Mouse (Mus musculus): ENCODE measurements around the gene Dolk. TPM values are rescaled to one million over a fixed set of nuclear protein-coding genes. Genes with fewer than 3 reads are reported as not detected.
A peak's percentile ranks its signal among the peaks of the same experiment; 100 is the strongest.

Dolk gene
- polyA plus RNA-seq, 1 experiment from 2014 or later: 26.6 TPM

DNA sequence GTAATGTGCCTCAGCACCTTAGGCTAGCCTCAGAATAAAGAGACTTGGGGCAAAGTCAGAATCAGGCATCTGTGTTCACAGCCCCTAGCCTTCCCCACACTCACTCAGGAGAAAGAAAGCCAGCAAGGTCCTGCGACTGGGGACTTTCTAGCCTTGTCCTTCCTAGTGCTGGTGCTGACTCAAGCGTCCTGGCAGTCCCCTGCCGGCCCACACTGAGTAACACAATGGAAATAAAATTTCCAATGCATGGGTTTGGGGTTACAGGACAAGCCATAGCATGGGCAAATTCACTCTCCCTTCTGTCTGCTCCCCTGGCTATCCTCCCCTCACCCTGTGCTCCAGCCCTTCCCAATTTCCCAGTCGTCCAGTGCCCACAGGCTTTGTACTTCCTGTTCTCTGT, 17.8 kb downstream of the Dolk start:
- Histone ChIP-seq H3K4me2 (no peak overlapping the region), H3K4me3 (no peak overlapping the region), H3K9me3 (replicated peaks) (no peaks in the 10 kb centered on the region), H3K27ac (ENCODE audit: poor library complexity, severe bottlenecking) (no peak overlapping the region), H3K27me3 (replicated peaks) (no peaks in the 10 kb centered on the region), H3K9ac (no peak overlapping the region), H3K36me3 (peaks cover 18% of the 10 kb centered on the region), H3K4me1 (replicated peaks) (peaks cover 46% of the 10 kb centered on the region)
- 37% methylated on average over 4 of the region's 4 CpGs for WGBS
- ATAC-seq (ENCODE audit: insufficient number of reproducible peaks, low FRiP score): no peak

- no peak overlapping the region; the same call in 1 of the 2 replicates for H3K9ac ChIP-seq
- 91% methylated on average over 2 of the region's 2 CpGs for WGBS
- H3K4me3 ChIP-seq: no peak overlapping the region
- H3K36me3 ChIP-seq: peaks cover 23% of the 10 kb centered on the region
- peaks cover 50% of the 10 kb centered on the region for H3K4me1 ChIP-seq (replicated peaks)
- H3K27me3 ChIP-seq (replicated peaks): no peaks in the 10 kb centered on the region
- H3K27ac ChIP-seq (ENCODE audit: poor library complexity, severe bottlenecking): peak overlapping the region; percentile 96; the same call in 1 of the 2 replicates
- H3K4me2 ChIP-seq: no peak overlapping the region
- no peak for ATAC-seq (ENCODE audit: insufficient number of reproducible peaks, low FRiP score)
- no peaks in the 10 kb centered on the region for H3K9me3 ChIP-seq (replicated peaks)
Measured at GRCm38 (mm10) chr2:30267466-30267865, 18.7 kb downstream of the Dolk start.

DNA sequence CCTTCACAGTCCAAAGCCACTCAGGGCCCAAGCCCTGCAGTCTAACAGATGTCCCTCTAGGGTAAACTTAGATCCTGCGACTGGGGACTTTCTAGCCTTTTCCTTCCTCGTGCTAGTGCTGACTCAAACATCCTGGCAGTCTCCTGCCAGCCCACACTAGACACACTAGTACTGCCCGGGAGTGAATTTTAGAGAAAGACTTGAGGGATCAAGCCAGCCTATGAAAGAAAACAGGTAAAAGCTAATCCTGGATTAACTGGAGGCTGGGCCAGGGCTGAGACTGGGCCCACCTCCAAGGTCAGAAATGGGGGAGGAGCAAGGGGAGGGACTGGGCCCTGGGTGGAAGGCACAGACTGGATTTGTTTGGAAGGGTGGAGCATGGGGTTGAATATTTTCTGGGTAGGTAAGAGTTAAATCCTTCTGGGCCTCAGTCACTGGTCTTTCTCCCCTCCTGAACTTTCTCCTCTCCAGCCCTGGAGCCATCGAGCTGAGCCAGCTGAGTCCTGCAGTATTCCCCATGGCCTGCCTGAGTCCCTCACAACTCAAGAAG, 19.7 kb downstream of the Dolk start:
- Histone ChIP-seq H3K36me3 (peaks cover 30% of the 10 kb centered on the region), H3K4me3 (peak overlapping the region; percentile 7; the same call in 1 of the 2 replicates), H3K27me3 (replicated peaks) (no peaks in the 10 kb centered on the region), H3K27ac (ENCODE audit: poor library complexity, severe bottlenecking) (peak overlapping the region; percentile 96), H3K4me2 (peak overlapping the region; percentile 37), H3K9me3 (replicated peaks) (no peaks in the 10 kb centered on the region), H3K4me1 (replicated peaks) (peaks cover 55% of the 10 kb centered on the region), H3K9ac (peak overlapping the region; percentile 49)
- peak; percentile 35; the same call in 1 of the 2 replicates for ATAC-seq (ENCODE audit: insufficient number of reproducible peaks, low FRiP score)
- WGBS: 15% methylated on average over 4 of the region's 4 CpGs

DNA sequence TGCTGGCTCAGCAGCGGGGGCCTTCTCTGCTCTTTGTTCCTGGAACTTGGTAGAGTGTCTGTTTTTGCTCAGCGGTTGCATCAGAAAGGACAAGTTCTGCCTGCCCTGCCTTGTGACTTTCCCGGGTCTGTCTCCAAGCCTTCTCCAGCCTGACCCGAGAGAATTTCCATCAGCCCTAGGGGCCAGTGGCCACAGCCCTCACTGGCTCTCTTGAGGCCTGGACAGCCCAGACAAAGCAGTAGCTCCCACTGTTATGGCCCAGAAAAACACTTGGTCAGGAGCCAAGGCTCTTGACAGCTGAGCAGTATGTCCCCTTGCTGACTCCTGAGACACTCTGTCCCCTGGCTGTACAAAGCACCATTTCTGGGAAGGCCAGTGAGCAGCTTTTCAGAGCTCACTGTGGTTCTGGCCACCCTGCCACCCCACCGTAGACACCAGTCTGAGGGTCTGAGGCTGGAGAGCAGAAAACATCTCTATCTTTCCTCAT, 20.3 kb downstream of the Dolk start, which contains the start of gene Phyhd1:
Gene Phyhd1, plus strand, starts transcription at position 437 of the 487 bp plus-strand sequence.
- Histone ChIP-seq H3K4me2 (peak within 1 kb of the TSS; percentile 37), H3K4me1 (replicated peaks) (peaks cover 55% of the 10 kb centered on the region), H3K27ac (ENCODE audit: poor library complexity, severe bottlenecking) (peak within 1 kb of the TSS; percentile 96), H3K9ac (peak within 1 kb of the TSS; percentile 49), H3K27me3 (replicated peaks) (no peaks in the 10 kb centered on the region), H3K4me3 (peak within 1 kb of the TSS; percentile 7; the same call in 1 of the 2 replicates), H3K9me3 (replicated peaks) (no peaks in the 10 kb centered on the region), H3K36me3 (peaks cover 37% of the 10 kb centered on the region)
- peak; percentile 53; the same call in 1 of the 2 replicates for ATAC-seq (ENCODE audit: insufficient number of reproducible peaks, low FRiP score)
- 31% methylated on average over 5 of the region's 5 CpGs for WGBS

DNA sequence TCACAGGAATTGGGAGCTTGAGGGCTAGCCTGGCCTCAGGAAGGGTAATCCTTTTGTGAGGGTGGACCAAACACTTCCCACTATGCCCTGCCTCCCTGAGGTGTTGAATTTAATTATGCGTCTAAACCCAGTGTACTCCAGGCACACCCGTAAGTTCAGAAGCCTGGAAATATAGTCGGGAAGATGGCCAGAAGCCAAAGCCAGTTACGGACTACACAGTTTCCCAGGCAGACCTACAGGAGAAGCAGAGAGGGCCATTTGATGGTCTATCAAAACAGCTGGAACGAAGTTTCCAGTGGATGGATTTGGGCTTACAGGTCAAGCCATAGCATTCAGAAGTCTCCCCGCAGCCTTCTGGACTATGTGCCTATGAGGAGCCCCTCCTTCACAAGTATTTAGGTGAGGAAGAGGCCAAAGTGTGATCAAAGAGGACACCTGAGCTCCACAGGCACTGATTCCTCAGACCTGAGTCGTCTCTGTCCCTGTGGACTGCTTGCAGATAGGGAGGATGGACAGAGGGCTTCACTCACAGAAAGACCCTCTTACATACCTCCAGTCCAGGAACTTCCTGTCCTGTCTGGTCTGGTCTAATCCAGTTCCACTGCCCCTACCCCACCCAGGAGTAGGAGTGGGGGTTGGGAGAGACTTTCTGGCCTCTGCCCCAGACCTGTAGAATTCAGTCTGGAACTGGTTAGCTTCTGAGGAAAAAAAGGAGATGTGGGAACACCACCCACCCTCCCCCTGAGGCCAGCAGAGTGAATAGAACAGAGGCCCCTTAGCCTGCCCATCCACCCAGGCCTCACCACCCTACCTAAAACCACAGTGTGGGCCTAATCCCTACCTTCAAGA, 21.2 kb downstream of the Dolk start:
- peaks cover 55% of the 10 kb centered on the region for H3K4me1 ChIP-seq (replicated peaks)
- ATAC-seq (ENCODE audit: insufficient number of reproducible peaks, low FRiP score): 0 out of 2 replicates have a peak, but pooled peaks have one; percentile 3

DNA sequence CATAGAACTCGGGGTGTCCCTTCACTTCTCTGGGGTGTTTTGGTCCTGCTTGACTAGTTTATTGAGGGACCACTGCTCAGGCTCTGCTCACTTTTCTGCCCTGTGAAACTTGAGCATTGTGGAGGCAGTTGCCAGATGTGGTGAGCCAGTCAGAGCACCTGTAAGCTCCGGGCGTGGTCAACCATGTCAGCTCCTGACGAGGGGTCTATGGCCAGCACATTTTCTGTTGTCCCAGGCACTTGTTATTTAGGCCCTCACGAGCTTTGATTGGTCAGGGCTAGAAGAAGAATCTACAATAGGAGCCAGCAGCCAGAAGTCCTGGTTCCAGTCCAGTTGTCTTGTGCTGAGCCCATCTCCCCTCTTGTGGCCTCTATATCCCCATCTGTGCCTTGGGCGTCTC, 22.3 kb downstream of the Dolk start:
- no peak overlapping the region for H3K4me3 ChIP-seq
- peaks cover 61% of the 10 kb centered on the region for H3K4me1 ChIP-seq (replicated peaks)
- no peaks in the 10 kb centered on the region for H3K27me3 ChIP-seq (replicated peaks)
- peak overlapping the region; percentile 14; the same call in 1 of the 2 replicates for H3K27ac ChIP-seq (ENCODE audit: poor library complexity, severe bottlenecking)
- no peak for ATAC-seq (ENCODE audit: insufficient number of reproducible peaks, low FRiP score)
- no peaks in the 10 kb centered on the region for H3K9me3 ChIP-seq (replicated peaks)
- no peak overlapping the region for H3K4me2 ChIP-seq
- WGBS: 88% methylated on average over 6 of the region's 6 CpGs
- peaks cover 53% of the 10 kb centered on the region for H3K36me3 ChIP-seq
- H3K9ac ChIP-seq: no peak overlapping the region

More for the DNA sequence above, 21.2 kb downstream of the Dolk start:
- Histone ChIP-seq H3K27ac (ENCODE audit: poor library complexity, severe bottlenecking) (peak overlapping the region; percentile 96), H3K36me3 (peaks cover 45% of the 10 kb centered on the region), H3K9ac (peak overlapping the region; percentile 49), H3K27me3 (replicated peaks) (no peaks in the 10 kb centered on the region), H3K4me3 (no peak overlapping the region), H3K9me3 (replicated peaks) (no peaks in the 10 kb centered on the region), H3K4me2 (no peak overlapping the region)
- 56% methylated on average over 7 of the region's 7 CpGs for WGBS

- no peak overlapping the region for H3K4me3 ChIP-seq
- H3K4me2 ChIP-seq: no peak overlapping the region
- peaks cover 61% of the 10 kb centered on the region for H3K36me3 ChIP-seq
- H3K9me3 ChIP-seq (replicated peaks): no peaks in the 10 kb centered on the region
- 63% methylated on average over 4 of the region's 4 CpGs for WGBS
- ATAC-seq (ENCODE audit: insufficient number of reproducible peaks, low FRiP score): no peak
- H3K27me3 ChIP-seq (replicated peaks): no peaks in the 10 kb centered on the region
- H3K9ac ChIP-seq: no peak overlapping the region
- H3K4me1 ChIP-seq (replicated peaks): peaks cover 68% of the 10 kb centered on the region
- H3K27ac ChIP-seq (ENCODE audit: poor library complexity, severe bottlenecking): peak overlapping the region; percentile 53; the same call in 1 of the 2 replicates
Measured at GRCm38 (mm10) chr2:30262840-30263441, 23.2 kb downstream of the Dolk start.

DNA sequence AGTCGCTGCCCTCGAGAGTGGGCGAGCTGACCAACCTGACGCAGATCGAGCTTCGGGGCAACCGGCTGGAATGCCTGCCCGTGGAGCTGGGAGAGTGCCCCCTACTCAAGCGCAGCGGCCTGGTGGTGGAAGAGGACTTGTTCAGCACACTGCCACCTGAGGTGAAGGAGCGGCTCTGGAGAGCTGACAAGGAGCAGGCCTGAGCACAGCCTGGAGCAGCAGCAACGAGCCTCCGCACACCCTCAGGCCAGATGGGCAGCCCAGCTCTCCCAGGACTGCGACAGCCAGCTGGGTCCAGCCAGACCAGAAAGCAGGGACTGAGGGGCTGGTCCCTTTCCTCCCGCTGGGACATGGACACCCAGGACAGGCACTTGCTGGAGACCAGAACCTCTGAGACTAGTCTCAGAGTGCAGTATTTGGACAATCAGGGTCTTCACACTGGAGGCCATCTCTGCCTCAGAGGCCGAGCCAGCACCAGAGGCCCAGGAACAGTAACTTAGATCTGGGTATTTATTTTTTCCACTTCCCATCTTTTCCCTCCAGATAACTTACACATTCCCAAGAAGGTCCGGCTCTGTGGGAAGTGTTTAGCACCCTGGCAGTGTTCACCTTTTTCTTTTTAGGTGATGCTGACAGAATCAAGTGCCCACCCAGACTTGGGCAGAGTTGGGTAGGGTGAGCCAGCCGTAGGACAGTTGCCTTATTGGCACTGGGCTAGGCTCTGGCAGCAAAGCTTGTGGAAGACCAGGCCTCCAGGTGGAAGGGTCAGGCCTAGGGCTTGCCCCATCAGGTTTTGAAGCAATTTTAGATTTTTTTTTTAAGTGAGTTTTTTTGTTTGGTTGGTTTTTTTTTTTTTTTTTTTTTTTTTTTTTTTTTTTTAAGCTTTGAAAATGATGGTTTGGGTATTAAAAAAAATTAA, 24.0 kb downstream of the Dolk start:
- no peak for ATAC-seq (ENCODE audit: insufficient number of reproducible peaks, low FRiP score)
- peak overlapping the region; percentile 62 for H3K27ac ChIP-seq (ENCODE audit: poor library complexity, severe bottlenecking)
- H3K9me3 ChIP-seq (replicated peaks): no peaks in the 10 kb centered on the region
- H3K4me2 ChIP-seq: no peak overlapping the region
- H3K27me3 ChIP-seq (replicated peaks): no peaks in the 10 kb centered on the region
- H3K36me3 ChIP-seq: peaks cover 68% of the 10 kb centered on the region
- H3K4me3 ChIP-seq: no peak overlapping the region
- WGBS: 88% methylated on average over 18 of the region's 18 CpGs
- H3K9ac ChIP-seq: no peak overlapping the region
- peaks cover 73% of the 10 kb centered on the region for H3K4me1 ChIP-seq (replicated peaks)

DNA sequence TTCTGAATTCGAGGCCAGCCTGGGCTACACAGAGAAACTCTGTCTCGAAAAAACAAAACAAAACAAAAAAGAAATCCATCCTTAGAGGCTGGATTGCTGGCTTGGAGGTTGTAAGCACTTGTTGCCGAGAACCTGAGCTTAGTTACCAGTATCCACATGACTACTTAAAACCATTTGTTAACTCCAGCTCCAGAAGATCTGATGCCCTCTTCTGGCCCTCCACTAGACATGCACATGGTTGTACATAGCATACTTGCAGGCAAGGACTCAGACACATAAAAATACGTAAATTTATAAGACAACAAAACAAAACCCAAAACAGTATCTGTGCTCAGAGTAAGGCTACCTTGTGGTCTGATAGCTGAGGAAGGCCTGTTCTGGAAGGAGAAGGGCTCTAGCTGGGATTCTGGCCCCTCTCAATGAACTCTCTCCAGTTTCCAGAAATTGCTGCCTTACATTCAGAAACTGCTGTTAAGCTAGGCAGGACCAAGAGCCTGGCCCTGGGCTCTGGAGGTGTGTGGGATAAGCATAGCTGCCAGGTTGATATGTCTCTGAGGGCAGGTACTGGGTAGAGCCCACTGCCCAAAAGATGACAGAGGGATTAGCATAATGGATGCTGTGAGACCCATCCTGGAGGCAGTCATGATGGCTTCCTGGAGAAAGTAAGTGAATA, 24.9 kb downstream of the Dolk start:
- Histone ChIP-seq H3K36me3 (peaks cover 78% of the 10 kb centered on the region), H3K4me2 (no peak overlapping the region), H3K9ac (no peak overlapping the region), H3K4me3 (no peak overlapping the region), H3K4me1 (replicated peaks) (peaks cover 64% of the 10 kb centered on the region), H3K27ac (ENCODE audit: poor library complexity, severe bottlenecking) (peak overlapping the region; percentile 62; the same call in 1 of the 2 replicates), H3K9me3 (replicated peaks) (no peaks in the 10 kb centered on the region), H3K27me3 (replicated peaks) (no peaks in the 10 kb centered on the region)
- WGBS: 81% methylated on average over 4 of the region's 4 CpGs
- no peak for ATAC-seq (ENCODE audit: insufficient number of reproducible peaks, low FRiP score)

All from heart, embryonic 12.5 days (tissue).